Mouse (Mus musculus) ES-E14 (cell line): ENCODE data around the gene Thoc3.

Experiments used
- CHD2 ChIP-seq: IDR thresholded peaks from 2 replicates; pipeline ENCODE4 v1.6.1; 2014; ENCODE audit warnings: mild to moderate bottlenecking, low read depth, low read length, inconsistent platforms
- ZC3H11A ChIP-seq: IDR thresholded peaks from 2 replicates; pipeline ENCODE4 v1.6.1; 2012; ENCODE audit warnings: low read depth, mild to moderate bottlenecking, inconsistent platforms, low read length, borderline replicate concordance
- ZNF384 ChIP-seq: IDR thresholded peaks from 2 replicates; pipeline ENCODE4 v1.6.1; 2012; ENCODE audit warnings: low read depth, low read length, inconsistent platforms

- TF ChIP-seq ZC3H11A (no peak), CHD2 (no peak), ZNF384 (no peak)
Measured at GRCm38 (mm10) chr13:54504611-54505260, 36.1 kb upstream of the Thoc3 start.
